Mouse (Mus musculus): ENCODE measurements at regions not wholly inside any gene's neighbourhood (a gene's known extent, or its start where the extent isn't known, plus 50 kb on each side); places are given as distances from the start of the nearest gene placed in this dataset.

DNA sequence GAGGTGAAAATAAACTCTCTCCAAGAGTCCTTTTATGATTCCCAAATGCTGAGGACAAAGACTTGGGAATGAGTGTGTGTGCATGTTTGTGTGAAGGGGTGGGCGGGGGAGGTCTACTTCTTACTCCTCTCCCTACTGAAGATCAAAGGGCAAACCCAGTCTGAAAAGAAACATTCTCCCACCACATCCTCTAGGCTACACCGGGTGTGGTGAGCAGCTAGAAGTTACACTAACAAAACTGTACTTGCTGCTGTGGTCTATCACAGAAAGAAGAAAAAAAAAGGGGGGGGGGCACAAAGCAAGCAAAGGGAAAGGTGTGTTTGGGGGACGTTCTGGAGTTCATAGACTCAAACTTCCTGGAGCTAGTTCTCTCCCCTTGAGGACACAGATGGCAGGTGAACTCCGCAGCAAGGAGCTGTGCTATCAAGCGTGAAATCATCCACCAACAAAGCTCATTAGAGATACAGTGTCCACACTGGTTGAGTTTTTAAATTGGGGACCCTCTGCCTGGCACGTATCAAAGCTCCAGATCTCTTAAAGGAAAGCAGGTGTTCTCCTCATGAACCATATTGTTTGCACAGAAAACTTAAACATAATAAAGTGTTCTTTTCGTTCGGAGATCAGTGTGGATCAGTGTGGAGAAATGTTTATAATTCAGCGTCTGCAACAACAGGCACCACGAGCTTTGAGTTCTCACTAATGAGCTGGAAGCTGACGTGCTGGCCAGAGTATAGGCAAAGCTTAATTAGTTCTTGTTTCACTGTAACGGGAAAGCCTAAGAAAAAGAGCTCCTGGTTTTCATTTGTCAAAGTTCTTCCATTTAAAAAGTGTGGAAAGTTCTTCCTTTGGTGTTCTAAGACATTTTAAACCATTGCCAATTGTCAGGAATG is 280.7 kb upstream of the Htr2a start:
- TF ChIP-seq CTCF (IDR thresholded peaks at IDR 0.05; ENCODE audit: borderline replicate concordance, insufficient read depth, low read length), result no peak
- no peak for TF ChIP-seq POLR2A (IDR thresholded peaks at IDR 0.05; ENCODE audit: low read depth, low read length)

Measured in embryonic fibroblast, embryonic 13.5 days (primary cell).